8 mouse cellular contexts compared by ENCODE assay signal in the genomic region with DNA sequence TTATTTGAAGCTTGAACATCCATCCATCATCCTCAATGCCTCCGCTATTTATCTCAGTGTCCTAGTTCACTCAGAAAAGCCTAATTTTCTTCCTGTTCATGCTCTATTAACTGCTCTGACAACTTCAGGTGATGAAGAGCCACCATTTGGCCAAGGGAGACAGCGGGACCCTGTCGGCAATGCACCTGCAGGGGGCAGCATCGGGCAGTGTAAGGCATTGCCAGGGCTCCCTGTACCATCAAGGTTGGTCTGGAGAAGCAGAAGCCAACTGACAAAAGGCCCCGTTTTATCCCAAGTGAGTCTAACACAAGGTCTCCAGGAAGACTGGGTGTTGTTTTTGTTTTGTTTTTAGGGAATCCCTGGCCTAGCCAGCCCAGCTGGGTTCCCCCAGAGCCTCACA. TPM values are rescaled to one million over a fixed set of nuclear protein-coding genes. Genes with fewer than 3 reads are reported as not detected.
DNase-seq lines count a peak whose midpoint lies in the region; ATAC-seq lines count a peak whose summit lies in the region.

No protein-coding gene starts in this region.

- H3K27ac ChIP-seq in embryonic facial prominence, embryonic 14.5 days (replicated peaks; ENCODE audit: low read depth, low read length) = no peak overlapping the region
- no peak overlapping the region for H3K27ac ChIP-seq in kidney, embryonic 14.5 days (ENCODE audit: low read depth, low read length)
- no peak overlapping the region for H3K27ac ChIP-seq in limb, embryonic 15.5 days

- H3K36me3 ChIP-seq in embryonic facial prominence, embryonic 14.5 days (ENCODE audit: control insufficient read depth, insufficient read depth, low read length) = no peaks in the 10 kb centered on the region
- no peaks in the 10 kb centered on the region for H3K36me3 ChIP-seq in kidney, embryonic 14.5 days (ENCODE audit: control insufficient read depth, insufficient read depth, low read length)
- H3K36me3 ChIP-seq in limb, embryonic 15.5 days = no peaks in the 10 kb centered on the region

- no peak overlapping the region for H3K9ac ChIP-seq in embryonic facial prominence, embryonic 14.5 days (ENCODE audit: low read depth, low read length)
- no peak overlapping the region for H3K9ac ChIP-seq in kidney, embryonic 14.5 days (ENCODE audit: low read depth, low read length)
- H3K9ac ChIP-seq in limb, embryonic 15.5 days = no peak overlapping the region

- no peaks in the 10 kb centered on the region for H3K9me3 ChIP-seq in embryonic facial prominence, embryonic 14.5 days (ENCODE audit: control insufficient read depth, low read length)
- no peaks in the 10 kb centered on the region for H3K9me3 ChIP-seq in kidney, embryonic 14.5 days (ENCODE audit: control insufficient read depth, low read length)
- no peaks in the 10 kb centered on the region for H3K9me3 ChIP-seq in limb, embryonic 15.5 days

- peak; percentile 74 for DNase-seq in 3134 (ENCODE audit: extremely low read depth, insufficient read length, low spot score)
- DNase-seq in adrenal gland, postnatal 4 days (ENCODE audit: low spot score in 2 of 2) = peak; percentile 89 to 91
- DNase-seq in embryonic facial prominence, embryonic 14.5 days (ENCODE audit: low spot score) = peak; percentile 92
- DNase-seq in heart, adult 9 months (ENCODE audit: low spot score in 2 of 2) = peak; percentile 75 to 89
- DNase-seq in monocyte, adult 2 months (ENCODE audit: low read depth in 1 of 2, low spot score in 2 of 2) = peak; percentile 69 to 86
- peak; percentile 87 to 93 for DNase-seq in spleen, postnatal 14 days (ENCODE audit: low spot score in 2 of 2)

- peaks cover 34% of the 10 kb centered on the region for H3K4me1 ChIP-seq in embryonic facial prominence, embryonic 14.5 days (ENCODE audit: control insufficient read depth, insufficient read depth, low read length)
- H3K4me1 ChIP-seq in kidney, embryonic 14.5 days (ENCODE audit: control insufficient read depth, insufficient read depth, low read length) = peaks cover 38% of the 10 kb centered on the region
- H3K4me1 ChIP-seq in limb, embryonic 15.5 days = peaks cover 45% of the 10 kb centered on the region

- H3K4me3 ChIP-seq in embryonic facial prominence, embryonic 14.5 days (ENCODE audit: low read depth, low read length) = no peak overlapping the region
- H3K4me3 ChIP-seq in kidney, embryonic 14.5 days (ENCODE audit: low read length) = no peak overlapping the region
- H3K4me3 ChIP-seq in limb, embryonic 15.5 days = no peak overlapping the region

- H3K4me2 ChIP-seq in embryonic facial prominence, embryonic 14.5 days (ENCODE audit: low read depth, low read length) = no peak overlapping the region
- H3K4me2 ChIP-seq in kidney, embryonic 14.5 days (replicated peaks; ENCODE audit: low read depth, low read length) = no peak overlapping the region
- no peak overlapping the region for H3K4me2 ChIP-seq in limb, embryonic 15.5 days

- peak; percentile 78 for ATAC-seq in embryonic facial prominence, embryonic 14.5 days (ENCODE audit: low read depth)
- peak; percentile 74 for ATAC-seq in kidney, embryonic 14.5 days (ENCODE audit: low FRiP score, low TSS enrichment)
- ATAC-seq in limb, embryonic 15.5 days (ENCODE audit: insufficient number of reproducible peaks, low FRiP score, low TSS enrichment, low read depth) = peak; percentile 58; the same call in 1 of the 2 replicates

- 6% methylated on average over 5 of the region's 5 CpGs for WGBS in embryonic facial prominence, embryonic 14.5 days
- WGBS in kidney, embryonic 14.5 days = 2% methylated on average over 5 of the region's 5 CpGs
- WGBS in limb, embryonic 15.5 days = 6% methylated on average over 5 of the region's 5 CpGs

- no peaks in the 10 kb centered on the region for H3K27me3 ChIP-seq in embryonic facial prominence, embryonic 14.5 days (replicated peaks; ENCODE audit: control insufficient read depth, insufficient read depth, low read length)
- no peaks in the 10 kb centered on the region for H3K27me3 ChIP-seq in kidney, embryonic 14.5 days (ENCODE audit: control insufficient read depth, insufficient read depth, low read length)
- H3K27me3 ChIP-seq in limb, embryonic 15.5 days = no peaks in the 10 kb centered on the region

RNA-seq across cellular contexts. Expression of a gene that starts 50.5 kb away (rescaled TPM):
- total RNA-seq in adrenal gland, postnatal 4 days (2021) = 10 to 100 TPM; 12.8 to 14.4 TPM
- polyA plus RNA-seq in embryonic facial prominence, embryonic 14.5 days (2014; fragmentation: Nextera tagmentation; extraction: Ambion mirVana) = 9.9 and 11.0 TPM in 2 replicates
- polyA plus RNA-seq in kidney, embryonic 14.5 days (2014; fragmentation: Nextera tagmentation; extraction: Ambion mirVana) = 13.1 and 14.8 TPM in 2 replicates
- 5.5 and 7.1 TPM in 2 replicates for polyA plus RNA-seq in limb, embryonic 15.5 days (2015; fragmentation: Nextera tagmentation; extraction: Ambion mirVana)
